Mouse (Mus musculus) liver, embryonic 14.5 days (tissue): ENCODE results near the gene Pga5. TPM values are rescaled to one million over a fixed set of nuclear protein-coding genes. Genes with fewer than 3 reads are reported as not detected.

Source experiments
- ATAC-seq: fragments of 200-750 bp; cut with Nextera tagmentation; 2 replicates; pipeline ENCODE4 v1.8.0; 2017; ENCODE audit warnings: moderate number of reproducible peaks, mild to moderate bottlenecking, moderate library complexity; ENCODE audit not compliant: insufficient read depth
- DNase-seq, 3 experiments: peaks; one replicate each; pipeline ENCODE4 v3.0.0-alpha.2; 2012 to 2013; ENCODE audit warnings: low read depth in 3 of 3, low spot score in 3 of 3
- H3K27ac ChIP-seq: fragments of 300-500 bp; sonication (generic); 2 replicates; pipeline ENCODE4 v1.5.1; 2014; ENCODE audit warnings: moderate library complexity, mild to moderate bottlenecking, control low read depth, inconsistent platforms
- H3K27me3 ChIP-seq: fragments of 300-500 bp; sonication (generic); 2 replicates; pipeline ENCODE4 v1.6.1; 2014; ENCODE audit warnings: mild to moderate bottlenecking, low read length, moderate library complexity; ENCODE audit not compliant: control insufficient read depth, insufficient read depth
- H3K36me3 ChIP-seq: fragments of 300-500 bp; sonication (generic); replicated peaks from 2 replicates; pipeline ENCODE4 v1.6.1; 2014; ENCODE audit warnings: low read depth; ENCODE audit not compliant: control insufficient read depth, insufficient read depth
- H3K4me1 ChIP-seq, 2 experiments: fragments of 200-500 bp in 1 of 2; fragments of 300-500 bp in 1 of 2; sonication (generic) in 1 of 2; replicated peaks; 2 replicates each; pipeline ENCODE4 v1.6.1; 2012 to 2014; ENCODE audit warnings: antibody characterized with exemption in 1 of 2, inconsistent platforms in 1 of 2, low read length in 1 of 2; ENCODE audit not compliant: control insufficient read depth in 2 of 2, insufficient read depth in 2 of 2
- H3K4me2 ChIP-seq: fragments of 300-500 bp; sonication (generic); 2 replicates; pipeline ENCODE4 v1.6.1; 2014; ENCODE audit warnings: low read depth, mild to moderate bottlenecking, control low read depth, moderate library complexity
- H3K4me3 ChIP-seq, 2 experiments: fragments of 200-500 bp in 1 of 2; fragments of 300-500 bp in 1 of 2; sonication (generic) in 1 of 2; 2 replicates each; pipeline ENCODE4 v1.5.1; 2012 to 2014; ENCODE audit warnings: low read depth in 2 of 2, low read length in 2 of 2, mild to moderate bottlenecking in 2 of 2, control low read depth in 1 of 2, inconsistent platforms in 1 of 2, moderate library complexity in 1 of 2; ENCODE audit not compliant: insufficient read depth in 1 of 2
- H3K9ac ChIP-seq: fragments of 300-500 bp; sonication (generic); replicated peaks from 2 replicates; pipeline ENCODE4 v1.6.1; 2014; ENCODE audit warnings: mild to moderate bottlenecking, control low read depth, moderate library complexity
- H3K9me3 ChIP-seq: fragments of 300-500 bp; sonication (generic); 2 replicates; pipeline ENCODE4 v1.6.1; 2016; ENCODE audit warnings: low read length, mixed read lengths; ENCODE audit not compliant: control insufficient read depth
- CTCF ChIP-seq: IDR thresholded peaks from 2 replicates; pipeline ENCODE4 v1.5.1; 2016; ENCODE audit warnings: antibody characterized with exemption, low read depth, control low read depth
- EP300 ChIP-seq: IDR thresholded peaks from 2 replicates; pipeline ENCODE4 v1.6.1; 2016; ENCODE audit warnings: antibody characterized with exemption, low read depth
- WGBS: fragments of 180-500 bp; shearing (Covaris S2); extraction: QIAGEN DNeasy Blood & Tissue Kit; methylation state at CpG from one replicate; pipeline ENCODE4 v1.1.7; 2014; ENCODE audit not compliant: insufficient replicate concordance; 5-methylcytosine and 5-hydroxymethylcytosine counted together
- polyA plus RNA-seq, 2 experiments: library from polyadenylated mRNA; depleted of rRNA in 1 of 2; stranded (reverse) in 1 of 2; unstranded in 1 of 2; fragments of >200 nt; fragmentation: Nextera tagmentation in 1 of 2; extraction: Ambion mirVana in 1 of 2; gene quantifications; 2 replicates each; pipeline versions ENCODE4 v1.2.1 to v1.2.3; 2012 to 2014

Gene Pga5
- polyA plus RNA-seq, 2 experiments: 0.02 TPM; not detected in 1

- H3K27me3 ChIP-seq: no peaks in the 10 kb centered on the region
- H3K4me2 ChIP-seq: no peak overlapping the region
- H3K4me1 ChIP-seq: peaks cover 0 to 9% of the 10 kb centered on the region in 2 experiments; a peak in 2 of 4 replicates
- no peak overlapping the region for H3K9ac ChIP-seq
- H3K36me3 ChIP-seq: no peaks in the 10 kb centered on the region
- H3K9me3 ChIP-seq: no peaks in the 10 kb centered on the region
- no peak overlapping the region for H3K4me3 ChIP-seq
- no peak for ATAC-seq
- H3K27ac ChIP-seq: no peak overlapping the region
- WGBS: 48% methylated on average over 4 of the region's 4 CpGs
- TF ChIP-seq CTCF (no peak), EP300 (no peak)
- DNase-seq: no peak
Observed at GRCm38 (mm10) chr19:10671319-10671718, 6.6 kb downstream of the Pga5 start.

GRCm38 (mm10) chr19:10665499-10665898 is 12.4 kb downstream of the Pga5 start:
- no peaks in the 10 kb centered on the region for H3K27me3 ChIP-seq
- no peak overlapping the region for H3K9ac ChIP-seq
- peaks cover 33 to 36% of the 10 kb centered on the region in 2 experiments for H3K4me1 ChIP-seq
- 1% methylated on average over 2 of the region's 2 CpGs for WGBS
- H3K4me2 ChIP-seq: no peak overlapping the region
- H3K36me3 ChIP-seq: no peaks in the 10 kb centered on the region; the same call in 1 of the 2 replicates
- H3K9me3 ChIP-seq: no peaks in the 10 kb centered on the region
- no peak overlapping the region for H3K27ac ChIP-seq
- ATAC-seq (no peak), DNase-seq (peak; percentile 46 to 59 (median 47))
- TF ChIP-seq EP300: no peak
- peak; percentile 94 for TF ChIP-seq CTCF
- H3K4me3 ChIP-seq: no peak overlapping the region

GRCm38 (mm10) chr19:10665093-10665492 is 12.8 kb downstream of the Pga5 start:
- Histone ChIP-seq H3K4me2 (no peak overlapping the region), H3K9me3 (no peaks in the 10 kb centered on the region), H3K27me3 (no peaks in the 10 kb centered on the region), H3K27ac (no peak overlapping the region), H3K4me3 (no peak overlapping the region), H3K9ac (no peak overlapping the region), H3K36me3 (no peaks in the 10 kb centered on the region; the same call in 1 of the 2 replicates), H3K4me1 (peaks cover 37 to 40% of the 10 kb centered on the region in 2 experiments)
- DNase-seq (no peak), ATAC-seq (no peak)
- WGBS: 47% methylated on average over 3 of the region's 3 CpGs
- no peak for TF ChIP-seq CTCF
- TF ChIP-seq EP300: no peak

- no peak for DNase-seq
- Histone ChIP-seq H3K27ac (peak overlapping the region; percentile 98), H3K9ac (no peak overlapping the region; the same call in 1 of the 2 replicates), H3K36me3 (no peaks in the 10 kb centered on the region; the same call in 1 of the 2 replicates), H3K4me3 (no peak overlapping the region; a peak in 1 of 4 replicates), H3K9me3 (no peaks in the 10 kb centered on the region), H3K4me2 (peak overlapping the region; percentile 61), H3K4me1 (peaks cover 45 to 59% of the 10 kb centered on the region in 2 experiments), H3K27me3 (no peaks in the 10 kb centered on the region)
- TF ChIP-seq EP300: no peak
- TF ChIP-seq CTCF: no peak
- ATAC-seq: no peak
- 12% methylated on average over 3 of the region's 3 CpGs for WGBS
Observed at GRCm38 (mm10) chr19:10662665-10663064, 15.2 kb downstream of the Pga5 start.

GRCm38 (mm10) chr19:10661919-10662318 is 16.0 kb downstream of the Pga5 start:
- Histone ChIP-seq H3K27ac (peak overlapping the region; percentile 98), H3K4me3 (peak overlapping the region in 1 of 2 experiments; percentile 15; a peak in 2 of 4 replicates), H3K36me3 (no peaks in the 10 kb centered on the region; the same call in 1 of the 2 replicates), H3K9me3 (no peaks in the 10 kb centered on the region), H3K9ac (peak overlapping the region; percentile 52), H3K4me1 (peaks cover 51 to 66% of the 10 kb centered on the region in 2 experiments), H3K4me2 (peak overlapping the region; percentile 61), H3K27me3 (no peaks in the 10 kb centered on the region)
- peak; percentile 78 to 81 (median 80) for DNase-seq
- TF ChIP-seq EP300: peak; percentile 84
- no peak for TF ChIP-seq CTCF
- 23% methylated on average over 2 of the region's 2 CpGs for WGBS
- ATAC-seq: peak; percentile 69
